ENCODE assay signal across 14 mouse cellular contexts in genomic region chr8:124630891-124631290, GRCm38 (mm10). TPM values are rescaled to one million over a fixed set of nuclear protein-coding genes. Genes with fewer than 3 reads are reported as not detected.
"Had no signal": no experiment of that assay in that cellular context is flagged by ENCODE, and none has a peak within 500 bp of the region (broad histone marks: within the 10 kb centered on the region; RNA-seq: fewer than 3 reads in every experiment).

No protein-coding gene starts in this region.

- H3K9ac ChIP-seq: limb, embryonic 12.5 days; limb, embryonic 15.5 days; liver, embryonic 14.5 days; liver, postnatal 0 days; lung, embryonic 14.5 days; stomach, embryonic 15.5 days had no signal

- H3K36me3 ChIP-seq: stomach, embryonic 15.5 days had no signal

- H3K4me3 ChIP-seq: limb, embryonic 12.5 days; limb, embryonic 15.5 days; stomach, embryonic 15.5 days had no signal

- H3K4me1 ChIP-seq: limb, embryonic 12.5 days had no signal

- DNase-seq: liver, postnatal 0 days; midbrain, embryonic 14.5 days; right cerebral cortex, postnatal 25 days; spleen, adult 18-20 months; thymus, adult 18-20 months; thymus, postnatal 36 days had no signal

- H3K4me2 ChIP-seq: limb, embryonic 12.5 days; limb, embryonic 15.5 days; liver, embryonic 11.5 days; lung, embryonic 14.5 days; stomach, embryonic 15.5 days had no signal

- ATAC-seq: liver, postnatal 0 days had no signal

- H3K9me3 ChIP-seq: limb, embryonic 12.5 days; limb, embryonic 15.5 days; stomach, embryonic 15.5 days had no signal

- H3K27me3 ChIP-seq: limb, embryonic 12.5 days; limb, embryonic 15.5 days; stomach, embryonic 15.5 days had no signal

- H3K27ac ChIP-seq: limb, embryonic 12.5 days; liver, embryonic 14.5 days; macrophage had no signal

RNA-seq across cellular contexts. Expression of gene Capn9, which starts 55.0 kb away (rescaled TPM):
- polyA plus RNA-seq: limb, embryonic 12.5 days; liver, embryonic 11.5 days; liver, embryonic 14.5 days; liver, postnatal 0 days; macrophage; neural tube, embryonic 11.5 days had no signal
